Mouse (Mus musculus) MEL (cell line): Measurements from ENCODE around the gene Usp29. TPM values are rescaled to one million over a fixed set of nuclear protein-coding genes. Genes with fewer than 3 reads are reported as not detected.

Source experiments
- DNase-seq: peaks from one replicate; pipeline ENCODE4 v3.0.0; 2011; ENCODE audit warnings: low read depth, low spot score
- H3K27ac ChIP-seq: 2 replicates; pipeline ENCODE4 v1.5.1; 2012; ENCODE audit warnings: low read depth, mild to moderate bottlenecking, control low read depth, low read length, moderate library complexity; ENCODE audit not compliant: control insufficient read depth
- H3K27me3 ChIP-seq, 2 experiments: fragments of 150-350 bp in 1 of 2; sonication (generic) in 1 of 2; 2 replicates each; pipeline ENCODE4 v1.6.1; 2012; ENCODE audit warnings: low read length in 2 of 2, mild to moderate bottlenecking in 2 of 2, improper control_type of control experiment in 1 of 2, moderate library complexity in 1 of 2; ENCODE audit not compliant: insufficient read depth in 2 of 2, control insufficient read depth in 1 of 2
- H3K36me3 ChIP-seq, 2 experiments: 2 replicates each; pipeline ENCODE4 v1.6.1; 2012 to 2014; ENCODE audit warnings: low read length in 2 of 2, improper control_type of control experiment in 1 of 2, inconsistent platforms in 1 of 2, mild to moderate bottlenecking in 1 of 2; ENCODE audit not compliant: insufficient read depth in 2 of 2, control insufficient read depth in 1 of 2
- H3K4me1 ChIP-seq, 2 experiments: fragments of 150-350 bp in 1 of 2; sonication (generic) in 1 of 2; 2 replicates each; pipeline ENCODE4 v1.6.1; 2012; ENCODE audit warnings: low read length in 2 of 2, improper control_type of control experiment in 1 of 2, mild to moderate bottlenecking in 1 of 2; ENCODE audit not compliant: insufficient read depth in 2 of 2, control insufficient read depth in 1 of 2
- H3K4me3 ChIP-seq, 2 experiments: fragments of 150-350 bp in 1 of 2; sonication (generic) in 1 of 2; 2 replicates each; pipeline ENCODE4 v1.5.1; 2012; ENCODE audit warnings: low read depth in 2 of 2, low read length in 2 of 2, mild to moderate bottlenecking in 2 of 2, moderate library complexity in 2 of 2, control low read depth in 1 of 2, improper control_type of control experiment in 1 of 2; ENCODE audit not compliant: control insufficient read depth in 1 of 2, insufficient read depth in 1 of 2
- H3K79me2 ChIP-seq: 2 replicates; pipeline ENCODE4 v1.6.1; 2012; ENCODE audit warnings: mild to moderate bottlenecking, low read length, moderate library complexity; ENCODE audit not compliant: control insufficient read depth, poor library complexity, insufficient read depth
- H3K9ac ChIP-seq: 2 replicates; pipeline ENCODE4 v1.6.1; 2012; ENCODE audit warnings: low read depth, mild to moderate bottlenecking, control low read depth, low read length, moderate library complexity; ENCODE audit not compliant: control insufficient read depth, poor library complexity, severe bottlenecking
- H3K9me3 ChIP-seq: fragments of 150-350 bp; sonication (generic); replicated peaks from 2 replicates; pipeline ENCODE4 v1.6.1; 2012; ENCODE audit warnings: mild to moderate bottlenecking, low read length, improper control_type of control experiment, moderate library complexity; ENCODE audit not compliant: insufficient read depth
- CHD1 ChIP-seq: IDR thresholded peaks from 2 replicates; pipeline ENCODE4 v1.6.1; 2012; ENCODE audit warnings: low read depth, mild to moderate bottlenecking, inconsistent platforms, low read length, improper control_type of control experiment
- CTCF ChIP-seq, 3 experiments: IDR thresholded peaks in 2 of 3; conservative IDR thresholded peaks in 1 of 3; 2 replicates each; pipeline ENCODE4 v1.5.1; 2011 to 2012; ENCODE audit warnings: low read length in 3 of 3, low read depth in 2 of 3, mild to moderate bottlenecking in 2 of 3, improper control_type of control experiment in 1 of 3, inconsistent platforms in 1 of 3, mixed read lengths in 1 of 3, moderate library complexity in 1 of 3; ENCODE audit not compliant: control insufficient read depth in 1 of 3, insufficient read depth in 1 of 3, poor library complexity in 1 of 3, severe bottlenecking in 1 of 3
- E2F4 ChIP-seq: IDR thresholded peaks from 2 replicates; pipeline ENCODE4 v1.6.1; 2011; ENCODE audit warnings: low read depth, low read length, improper control_type of control experiment, borderline replicate concordance
- EP300 ChIP-seq, 2 experiments: IDR thresholded peaks; 2 replicates each; pipeline ENCODE4 v1.6.1; 2011; ENCODE audit warnings: improper control_type of control experiment in 2 of 2, low read length in 2 of 2, low read depth in 1 of 2, mild to moderate bottlenecking in 1 of 2
- GABPA ChIP-seq: IDR thresholded peaks from 2 replicates; pipeline ENCODE4 v1.6.1; 2012; ENCODE audit warnings: low read depth, mild to moderate bottlenecking, inconsistent platforms, low read length, improper control_type of control experiment, moderate library complexity
- GATA1 ChIP-seq: IDR thresholded peaks from 2 replicates; pipeline ENCODE4 v1.6.1; 2011; ENCODE audit warnings: low read depth, low read length, improper control_type of control experiment
- HCFC1 ChIP-seq: IDR thresholded peaks from 2 replicates; pipeline ENCODE4 v1.6.1; 2012; ENCODE audit warnings: low read depth, mild to moderate bottlenecking, inconsistent platforms, low read length, improper control_type of control experiment, moderate library complexity
- MAX ChIP-seq: IDR thresholded peaks from 2 replicates; pipeline ENCODE4 v1.6.1; 2011; ENCODE audit warnings: low read length, improper control_type of control experiment
- MAZ ChIP-seq: IDR thresholded peaks from 2 replicates; pipeline ENCODE4 v1.6.1; 2012; ENCODE audit warnings: low read depth, mild to moderate bottlenecking, inconsistent platforms, low read length, improper control_type of control experiment
- MEF2A ChIP-seq: IDR thresholded peaks from 2 replicates; pipeline ENCODE4 v1.6.1; 2014; ENCODE audit warnings: low read depth, mild to moderate bottlenecking, inconsistent platforms, low read length, improper control_type of control experiment; ENCODE audit not compliant: poor library complexity, insufficient replicate concordance, severe bottlenecking; ENCODE audit errors: extremely low read depth
- MXI1 ChIP-seq: IDR thresholded peaks from 2 replicates; pipeline ENCODE4 v1.6.1; 2011; ENCODE audit warnings: mild to moderate bottlenecking, low read depth, low read length, improper control_type of control experiment
- MYB ChIP-seq: IDR thresholded peaks from 2 replicates; pipeline ENCODE4 v1.6.1; 2011; ENCODE audit warnings: mild to moderate bottlenecking, low read depth, low read length, improper control_type of control experiment
- MYC ChIP-seq: IDR thresholded peaks from 2 replicates; pipeline ENCODE4 v1.6.1; 2011; ENCODE audit warnings: low read depth, mild to moderate bottlenecking, low read length, improper control_type of control experiment, moderate library complexity
- NELFE ChIP-seq: IDR thresholded peaks from 2 replicates; pipeline ENCODE4 v1.6.1; 2011; ENCODE audit warnings: low read depth, low read length, improper control_type of control experiment
- NRF1 ChIP-seq: IDR thresholded peaks from 2 replicates; pipeline ENCODE4 v1.6.1; 2014; ENCODE audit warnings: low read depth, mild to moderate bottlenecking, inconsistent platforms, low read length, improper control_type of control experiment, moderate library complexity; ENCODE audit not compliant: poor library complexity, insufficient read depth, severe bottlenecking
- POLR2AphosphoS2 ChIP-seq: IDR thresholded peaks from 2 replicates; pipeline ENCODE4 v1.6.1; 2011; ENCODE audit warnings: low read length, improper control_type of control experiment
- POLR2AphosphoS5 ChIP-seq: IDR thresholded peaks from 2 replicates; pipeline ENCODE4 v1.6.1; 2012; ENCODE audit warnings: low read depth, borderline replicate concordance, mild to moderate bottlenecking, inconsistent platforms, low read length, moderate library complexity, mixed read lengths
- RAD21 ChIP-seq: IDR thresholded peaks from 2 replicates; pipeline ENCODE4 v1.6.1; 2011; ENCODE audit warnings: mild to moderate bottlenecking, low read depth, low read length, improper control_type of control experiment
- RCOR1 ChIP-seq: IDR thresholded peaks from 2 replicates; pipeline ENCODE4 v1.6.1; 2012; ENCODE audit warnings: low read depth, mild to moderate bottlenecking, inconsistent platforms, low read length, improper control_type of control experiment
- SIN3A ChIP-seq: IDR thresholded peaks from 2 replicates; pipeline ENCODE4 v1.6.1; 2012; ENCODE audit warnings: low read length, improper control_type of control experiment, inconsistent platforms
- SMC3 ChIP-seq: IDR thresholded peaks from 2 replicates; pipeline ENCODE4 v1.6.1; 2011; ENCODE audit warnings: low read depth, low read length, improper control_type of control experiment
- TAL1 ChIP-seq: IDR thresholded peaks from 2 replicates; pipeline ENCODE4 v1.6.1; 2012; ENCODE audit warnings: mild to moderate bottlenecking, inconsistent platforms, low read length, moderate library complexity, mixed read lengths
- UBTF ChIP-seq: IDR thresholded peaks from 2 replicates; pipeline ENCODE4 v1.6.1; 2012; ENCODE audit warnings: low read depth, mild to moderate bottlenecking, inconsistent platforms, low read length, improper control_type of control experiment, moderate library complexity, borderline replicate concordance; ENCODE audit not compliant: insufficient read depth
- USF1 ChIP-seq: IDR thresholded peaks from 2 replicates; pipeline ENCODE4 v1.6.1; 2014; ENCODE audit warnings: low read depth, mild to moderate bottlenecking, inconsistent platforms, low read length, improper control_type of control experiment, moderate library complexity
- USF2 ChIP-seq, 2 experiments: IDR thresholded peaks; 2 replicates each; pipeline ENCODE4 v1.6.1; 2011 to 2012; ENCODE audit warnings: improper control_type of control experiment in 2 of 2, low read length in 2 of 2, borderline replicate concordance in 1 of 2, inconsistent platforms in 1 of 2, low read depth in 1 of 2, mild to moderate bottlenecking in 1 of 2; ENCODE audit not compliant: insufficient read depth in 1 of 2
- ZKSCAN1 ChIP-seq: IDR thresholded peaks from 2 replicates; pipeline ENCODE4 v1.6.1; 2012; ENCODE audit warnings: low read depth, mild to moderate bottlenecking, inconsistent platforms, low read length, improper control_type of control experiment, moderate library complexity
- polyA plus RNA-seq, 2 experiments: library from polyadenylated mRNA; stranded (reverse) in 1 of 2; unstranded in 1 of 2; fragments of >175 nt in 1 of 2; fragments of >200 nt in 1 of 2; gene quantifications; 2 replicates each; pipeline versions ENCODE4 v1.2.1 to v1.2.4; 2012; ENCODE audit warnings: low replicate concordance in 2 of 2, low read depth in 1 of 2; ENCODE audit not compliant: insufficient read length in 2 of 2, insufficient read depth in 1 of 2, missing spikeins in 1 of 2
- total RNA-seq: library from RNA; depleted of rRNA; stranded (reverse); fragments of 300-350 nt; gene quantifications from 2 replicates; pipeline ENCODE4 v1.2.3, GENCODE M21; 2012

The Usp29 gene
- total and polyA plus RNA-seq, 3 experiments: not detected

DNA sequence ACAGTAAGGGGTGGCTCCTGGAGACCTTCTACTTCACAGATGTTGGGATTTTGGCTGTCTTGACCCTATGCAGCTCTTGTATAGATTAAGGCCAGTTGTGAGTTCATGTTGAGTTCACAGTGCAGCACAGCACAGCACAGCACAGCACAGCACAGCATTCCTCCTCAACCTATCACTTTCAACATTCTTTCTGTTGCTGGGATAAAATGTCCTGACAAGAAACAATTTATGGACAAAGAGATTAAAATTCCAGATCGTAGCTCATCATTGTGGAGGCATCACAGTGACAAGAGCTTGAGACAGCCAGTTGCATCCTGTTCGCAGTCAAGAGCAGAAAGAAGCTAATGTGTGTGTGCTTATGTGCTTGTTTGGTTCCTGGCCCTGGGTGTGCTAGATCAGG lies 93.3 kb downstream of the Usp29 start:
- Histone ChIP-seq H3K27ac (no peak overlapping the region), H3K4me3 (no peak overlapping the region), H3K4me1 (no peaks in the 10 kb centered on the region), H3K9me3 (no peaks in the 10 kb centered on the region), H3K79me2 (no peaks in the 10 kb centered on the region), H3K27me3 (no peaks in the 10 kb centered on the region; a peak in 1 of 4 replicates), H3K36me3 (no peaks in the 10 kb centered on the region), H3K9ac (no peak overlapping the region)
- TF ChIP-seq USF2 (IDR thresholded peaks at IDR 0.05; ENCODE audit: borderline replicate concordance in 1 of 2, insufficient read depth in 1 of 2, low read depth in 1 of 2, low read length in 2 of 2) (no peak), MAX (no peak), MEF2A (no peak), MXI1 (no peak), EP300 (IDR thresholded peaks at IDR 0.05; ENCODE audit: low read depth in 1 of 2, low read length in 2 of 2) (no peak), MAZ (no peak), UBTF (no peak), SMC3 (no peak), TAL1 (no peak), SIN3A (no peak), GATA1 (no peak), NRF1 (no peak), HCFC1 (no peak), RCOR1 (no peak), CTCF (IDR thresholded peaks at IDR 0.05 in 2 of 3, conservative IDR thresholded peaks at IDR 0.05 in 1 of 3; ENCODE audit: control insufficient read depth in 1 of 3, insufficient read depth in 1 of 3, low read depth in 2 of 3, low read length in 3 of 3, poor library complexity in 1 of 3, severe bottlenecking in 1 of 3) (no peak), POLR2AphosphoS2 (no peak), POLR2AphosphoS5 (no peak), RAD21 (no peak), NELFE (no peak), GABPA (no peak)
- no peak for DNase-seq

DNA sequence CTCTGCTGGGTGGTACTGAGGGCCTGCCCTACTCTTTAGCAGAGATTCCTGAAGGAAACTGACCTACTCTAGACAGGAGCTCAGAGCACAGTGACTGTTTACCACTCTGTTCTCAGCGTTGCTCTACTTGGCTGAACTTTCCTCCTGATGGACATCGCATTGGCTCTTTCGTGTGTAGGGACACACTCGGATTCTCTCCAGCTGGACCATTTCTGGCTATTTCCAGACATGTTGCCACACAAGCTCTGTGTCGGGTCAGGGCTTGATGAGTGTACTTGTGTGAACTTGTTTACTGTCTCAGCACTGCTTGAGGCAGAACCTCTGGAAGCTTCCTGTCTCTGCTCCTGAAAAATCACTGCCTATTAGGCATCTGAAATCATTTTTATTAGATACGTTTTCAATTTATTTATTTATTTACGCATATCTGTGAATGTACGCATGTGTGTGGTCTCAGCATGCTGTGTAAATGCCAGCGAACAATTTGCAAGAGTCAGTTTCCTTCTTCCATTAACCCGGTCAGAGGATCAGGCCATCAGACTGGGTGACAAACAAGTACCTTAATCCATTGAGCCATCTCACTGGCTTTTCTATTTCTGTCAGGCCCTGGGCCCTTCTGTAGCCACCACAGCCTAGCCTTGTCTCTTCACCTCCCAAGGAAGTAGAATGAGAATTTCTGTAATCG lies 95.7 kb downstream of the Usp29 start:
- no peaks in the 10 kb centered on the region for H3K9me3 ChIP-seq
- no peak for TF ChIP-seq UBTF
- no peak for TF ChIP-seq CHD1
- TF ChIP-seq ZKSCAN1: no peak
- TF ChIP-seq MXI1: no peak
- TF ChIP-seq E2F4: no peak
- no peak for TF ChIP-seq USF1
- TF ChIP-seq MYB: no peak
- no peak for TF ChIP-seq HCFC1
- no peak for TF ChIP-seq RCOR1
- no peak for TF ChIP-seq MYC
- TF ChIP-seq, all 39 proteins: peak for 0
- H3K4me3 ChIP-seq: no peak overlapping the region

More for the DNA sequence above, 95.7 kb downstream of the Usp29 start:
- H3K9ac ChIP-seq: no peak overlapping the region
- H3K4me1 ChIP-seq: no peaks in the 10 kb centered on the region
- no peak overlapping the region for H3K27ac ChIP-seq
- H3K27me3 ChIP-seq: no peaks in the 10 kb centered on the region; a peak in 1 of 4 replicates
- H3K36me3 ChIP-seq: no peaks in the 10 kb centered on the region
- DNase-seq: no peak
- no peaks in the 10 kb centered on the region for H3K79me2 ChIP-seq
